Mouse (Mus musculus): ENCODE measurements around the gene Btbd9. TPM values are rescaled to one million over a fixed set of nuclear protein-coding genes. Genes with fewer than 3 reads are reported as not detected.

Gene Btbd9
- polyA plus RNA-seq, 1 experiment from 2014 or later, result 59.8 TPM

DNA sequence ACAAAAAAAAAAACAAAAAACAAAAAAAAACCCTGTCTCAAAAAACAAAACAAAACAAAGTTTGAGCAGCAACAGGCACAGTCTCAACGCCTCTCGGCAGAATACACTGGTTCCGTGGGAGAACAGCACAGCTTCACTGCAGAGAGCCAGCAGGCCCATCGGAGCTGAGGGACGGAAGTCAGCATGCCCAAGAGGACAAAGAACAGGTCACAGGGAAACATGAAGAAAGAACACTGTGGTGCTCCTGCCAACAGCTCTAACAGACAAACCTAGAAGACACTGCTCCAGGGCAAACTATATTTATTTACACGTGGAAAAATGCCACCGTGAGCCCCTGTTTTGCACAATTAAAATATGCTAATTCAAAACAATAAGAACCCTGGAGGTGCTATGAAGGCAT is 11.3 kb downstream of the Btbd9 start:
- Histone ChIP-seq H3K4me1 (peaks cover 4% of the 10 kb centered on the region), H3K27me3 (ENCODE audit: insufficient read depth, poor library complexity, severe bottlenecking) (no peaks in the 10 kb centered on the region), H3K36me3 (no peaks in the 10 kb centered on the region), H3K4me3 (no peak overlapping the region), H3K27ac (no peak overlapping the region), H3K9me3 (no peaks in the 10 kb centered on the region)
- DNase-seq (ENCODE audit: low spot score), result no peak
- WGBS, result 84% methylated on average over 7 of the region's 7 CpGs

GRCm38 (mm10) chr17:30564407-30564806 is 11.9 kb downstream of the Btbd9 start:
- Histone ChIP-seq H3K4me3 (no peak overlapping the region), H3K27ac (no peak overlapping the region), H3K36me3 (no peaks in the 10 kb centered on the region), H3K27me3 (ENCODE audit: insufficient read depth, poor library complexity, severe bottlenecking) (no peaks in the 10 kb centered on the region), H3K4me1 (peaks cover 4% of the 10 kb centered on the region), H3K9me3 (no peaks in the 10 kb centered on the region)
- WGBS, result 83% methylated on average over 3 of the region's 3 CpGs
- DNase-seq (ENCODE audit: low spot score), result no peak

GRCm38 (mm10) chr17:30563484-30564075 is 12.7 kb downstream of the Btbd9 start:
- H3K36me3 ChIP-seq, result no peaks in the 10 kb centered on the region
- WGBS, result 72% methylated on average over 6 of the region's 6 CpGs
- no peak overlapping the region for H3K27ac ChIP-seq
- H3K4me3 ChIP-seq, result no peak overlapping the region
- H3K4me1 ChIP-seq, result peaks cover 4% of the 10 kb centered on the region
- H3K9me3 ChIP-seq, result no peaks in the 10 kb centered on the region
- H3K27me3 ChIP-seq (ENCODE audit: insufficient read depth, poor library complexity, severe bottlenecking), result no peaks in the 10 kb centered on the region
- no peak for DNase-seq (ENCODE audit: low spot score)

DNA sequence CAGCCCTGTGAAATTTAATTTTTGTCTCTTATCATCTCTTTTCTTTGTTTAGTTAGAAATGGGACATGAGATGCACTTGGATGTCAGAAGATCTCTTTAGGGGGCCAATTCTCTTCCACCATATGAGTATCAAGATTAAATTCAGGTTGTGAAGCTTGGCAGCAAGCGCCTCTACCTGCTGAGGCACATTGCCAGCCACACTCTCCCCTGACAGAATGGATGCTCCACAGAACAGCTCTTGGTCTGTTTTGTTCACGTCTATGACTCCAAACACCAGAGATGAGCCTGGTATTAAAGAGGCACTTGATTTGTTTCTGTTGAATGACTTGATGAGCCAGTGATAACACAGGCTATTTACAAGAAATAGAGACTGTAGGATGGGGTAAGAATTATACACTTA is 13.5 kb downstream of the Btbd9 start:
- 80% methylated on average over 2 of the region's 2 CpGs for WGBS
- H3K36me3 ChIP-seq, result no peaks in the 10 kb centered on the region
- no peaks in the 10 kb centered on the region for H3K9me3 ChIP-seq
- peaks cover 4% of the 10 kb centered on the region for H3K4me1 ChIP-seq
- H3K27ac ChIP-seq, result no peak overlapping the region
- H3K27me3 ChIP-seq (ENCODE audit: insufficient read depth, poor library complexity, severe bottlenecking), result no peaks in the 10 kb centered on the region
- DNase-seq (ENCODE audit: low spot score), result no peak
- no peak overlapping the region for H3K4me3 ChIP-seq

DNA sequence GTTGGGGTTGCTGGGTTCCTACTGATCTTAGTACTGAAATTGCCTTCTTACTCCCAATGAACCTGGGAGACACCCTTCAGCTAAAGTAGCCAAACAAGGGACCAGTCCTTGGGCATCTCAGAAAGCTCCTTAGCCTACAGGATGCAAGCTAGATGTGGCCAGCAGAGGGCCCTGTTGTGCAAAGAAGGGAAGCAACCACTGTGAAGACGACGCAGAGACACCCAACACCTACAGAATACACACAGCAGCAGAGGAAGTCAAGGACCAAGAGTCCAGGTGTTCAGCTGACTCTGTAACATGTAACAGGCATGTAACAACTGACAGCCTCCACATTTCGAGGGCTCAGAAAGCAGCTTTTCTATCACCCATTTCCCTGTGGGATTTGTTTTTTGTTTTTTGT is 16.8 kb downstream of the Btbd9 start:
- no peak for DNase-seq (ENCODE audit: low spot score)
- H3K4me3 ChIP-seq, result no peak overlapping the region
- no peaks in the 10 kb centered on the region for H3K36me3 ChIP-seq
- H3K27ac ChIP-seq, result no peak overlapping the region
- H3K27me3 ChIP-seq (ENCODE audit: insufficient read depth, poor library complexity, severe bottlenecking), result no peaks in the 10 kb centered on the region
- no peaks in the 10 kb centered on the region for H3K4me1 ChIP-seq
- WGBS, result 40% methylated on average over 3 of the region's 3 CpGs
- no peaks in the 10 kb centered on the region for H3K9me3 ChIP-seq

DNA sequence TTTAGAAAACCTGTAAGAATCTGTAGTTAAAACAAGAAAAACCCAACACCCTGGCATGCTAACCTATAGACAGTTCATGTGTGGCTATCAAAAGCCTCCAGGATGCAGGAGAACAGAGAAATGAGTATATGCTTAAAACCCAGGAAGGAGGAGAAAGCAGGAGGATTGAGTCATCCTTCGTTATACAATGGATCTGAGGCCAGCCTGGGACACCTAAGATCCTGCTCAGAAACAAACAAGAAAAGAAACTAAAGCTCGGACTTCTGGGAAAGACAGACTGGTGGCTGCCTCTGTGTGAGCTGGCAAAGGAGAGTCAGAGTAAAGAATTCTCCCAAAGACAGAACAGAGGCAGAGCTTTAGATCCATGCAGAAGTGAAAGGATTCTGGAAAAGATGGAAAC is 17.7 kb downstream of the Btbd9 start:
- Histone ChIP-seq H3K4me3 (no peak overlapping the region), H3K27me3 (ENCODE audit: insufficient read depth, poor library complexity, severe bottlenecking) (no peaks in the 10 kb centered on the region), H3K27ac (no peak overlapping the region), H3K9me3 (no peaks in the 10 kb centered on the region), H3K4me1 (no peaks in the 10 kb centered on the region), H3K36me3 (no peaks in the 10 kb centered on the region)
- WGBS, result 73% methylated on average over 2 of the region's 2 CpGs
- no peak for DNase-seq (ENCODE audit: low spot score)

- WGBS, result 81% methylated on average over 3 of the region's 3 CpGs
- no peaks in the 10 kb centered on the region for H3K36me3 ChIP-seq
- 0 out of 2 replicates have a peak, but pooled peaks cover 4% of the 10 kb centered on the region for H3K4me1 ChIP-seq
Measured at GRCm38 (mm10) chr17:30556512-30556911, 19.8 kb downstream of the Btbd9 start.

DNA sequence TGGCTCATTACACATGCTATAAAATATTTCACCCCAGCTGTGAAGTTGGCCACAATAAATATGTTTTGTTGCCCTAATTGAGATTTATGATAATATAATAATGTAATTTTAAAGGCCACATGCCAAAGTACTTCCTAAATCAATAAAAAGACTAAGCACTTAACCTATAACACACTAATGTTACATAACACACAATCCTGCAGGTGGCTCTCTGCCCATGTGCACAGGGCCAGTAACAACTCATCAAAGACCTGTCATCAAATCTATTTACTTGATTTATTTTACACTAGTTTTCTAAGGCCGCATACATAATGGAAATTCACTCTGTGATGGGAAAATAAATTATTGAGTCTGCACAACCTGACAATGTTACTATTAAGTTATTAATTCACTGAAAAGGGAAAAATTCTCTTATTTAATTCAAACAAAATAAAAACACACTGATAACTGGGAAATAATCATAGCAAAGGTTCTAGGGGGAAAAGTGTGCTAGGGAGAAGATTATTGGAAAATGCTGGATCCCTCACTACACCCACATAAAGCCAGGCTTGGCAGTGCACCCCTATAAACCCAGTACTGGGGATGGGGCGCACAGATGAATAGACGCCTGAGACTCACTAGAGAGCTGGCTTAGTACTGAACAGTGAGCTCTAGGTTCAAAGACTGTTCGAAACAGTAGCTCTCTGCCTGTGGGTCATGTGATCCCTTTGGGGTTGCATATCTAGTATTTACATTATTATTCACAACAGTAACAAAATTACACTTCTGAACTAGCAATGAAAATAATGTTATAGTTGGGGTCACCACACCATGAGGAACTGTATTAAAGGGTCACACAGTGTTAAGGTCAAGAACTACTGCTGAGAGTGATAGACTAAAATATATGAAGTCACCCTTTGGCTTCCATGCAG is 23.0 kb downstream of the Btbd9 start:
- Histone ChIP-seq H3K27ac (no peak overlapping the region), H3K9me3 (no peaks in the 10 kb centered on the region), H3K4me3 (no peak overlapping the region), H3K36me3 (no peaks in the 10 kb centered on the region), H3K27me3 (ENCODE audit: insufficient read depth, poor library complexity, severe bottlenecking) (no peaks in the 10 kb centered on the region), H3K4me1 (peaks cover 29% of the 10 kb centered on the region)
- 91% methylated on average over 4 of the region's 4 CpGs for WGBS
- no peak for DNase-seq (ENCODE audit: low spot score)

More at GRCm38 (mm10) chr17:30556512-30556911, 19.8 kb downstream of the Btbd9 start:
- Histone ChIP-seq H3K27ac (no peak overlapping the region), H3K4me3 (no peak overlapping the region), H3K27me3 (ENCODE audit: insufficient read depth, poor library complexity, severe bottlenecking) (no peaks in the 10 kb centered on the region), H3K9me3 (no peaks in the 10 kb centered on the region)
- DNase-seq (ENCODE audit: low spot score), result no peak

GRCm38 (mm10) chr17:30550774-30551107 is 25.5 kb downstream of the Btbd9 start:
- no peaks in the 10 kb centered on the region for H3K36me3 ChIP-seq
- no peaks in the 10 kb centered on the region for H3K27me3 ChIP-seq (ENCODE audit: insufficient read depth, poor library complexity, severe bottlenecking)
- no peak overlapping the region; the same call in 1 of the 2 replicates for H3K4me3 ChIP-seq
- DNase-seq (ENCODE audit: low spot score), result no peak
- peaks cover 29% of the 10 kb centered on the region for H3K4me1 ChIP-seq
- peak overlapping the region; percentile 85 for H3K27ac ChIP-seq
- WGBS, result 21% methylated on average over 1 of the region's 1 CpGs
- no peaks in the 10 kb centered on the region for H3K9me3 ChIP-seq

DNA sequence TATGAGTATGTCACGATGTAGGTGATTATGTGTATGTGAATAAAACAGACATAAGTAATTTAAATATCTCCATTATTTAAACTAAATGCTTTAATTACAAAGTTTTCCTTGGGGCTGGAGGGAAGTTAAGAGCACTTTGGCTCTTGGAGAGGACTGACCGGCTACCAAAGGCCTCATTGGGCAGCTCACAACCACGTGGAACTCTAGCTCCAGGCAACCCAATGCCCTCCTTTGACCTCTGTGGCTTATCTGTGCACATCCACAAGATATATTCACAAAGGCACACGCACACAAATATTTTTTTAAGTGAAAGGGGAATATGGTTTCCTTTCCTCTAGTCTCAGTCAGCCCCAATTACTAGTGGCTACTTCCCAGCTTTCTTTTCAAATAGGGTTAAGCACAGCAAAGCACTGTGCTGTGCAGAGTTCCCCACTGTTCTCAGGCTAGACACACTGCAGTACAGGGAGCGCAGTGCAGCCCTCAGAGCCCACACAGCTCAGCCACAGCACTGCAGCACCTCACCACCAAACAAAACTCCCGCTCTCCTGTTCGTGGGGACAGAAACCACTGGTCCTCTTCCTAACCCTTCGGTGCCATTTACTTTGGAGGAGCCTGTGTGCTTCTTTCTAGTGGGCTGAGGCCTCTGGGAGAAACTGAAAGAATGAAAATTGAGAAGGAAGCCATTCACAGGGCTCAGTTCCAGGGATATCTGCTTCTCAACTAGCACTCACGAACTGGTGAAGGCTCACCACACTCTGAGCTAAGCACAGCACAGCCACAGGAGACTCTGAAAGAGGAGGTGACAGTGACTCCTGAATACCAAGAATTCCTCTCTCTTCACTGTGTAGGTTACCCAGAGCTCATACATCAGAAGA is 26.2 kb downstream of the Btbd9 start:
- Histone ChIP-seq H3K36me3 (no peaks in the 10 kb centered on the region), H3K9me3 (no peaks in the 10 kb centered on the region), H3K4me1 (peaks cover 29% of the 10 kb centered on the region), H3K27me3 (ENCODE audit: insufficient read depth, poor library complexity, severe bottlenecking) (no peaks in the 10 kb centered on the region), H3K4me3 (no peak overlapping the region; the same call in none of the 2 replicates), H3K27ac (peak overlapping the region; percentile 85)
- 36% methylated on average over 9 of the region's 9 CpGs for WGBS
- DNase-seq (ENCODE audit: low spot score), result no peak

- no peak overlapping the region for H3K27ac ChIP-seq
Measured at GRCm38 (mm10) chr17:30539098-30539497, 37.2 kb downstream of the Btbd9 start.

DNA sequence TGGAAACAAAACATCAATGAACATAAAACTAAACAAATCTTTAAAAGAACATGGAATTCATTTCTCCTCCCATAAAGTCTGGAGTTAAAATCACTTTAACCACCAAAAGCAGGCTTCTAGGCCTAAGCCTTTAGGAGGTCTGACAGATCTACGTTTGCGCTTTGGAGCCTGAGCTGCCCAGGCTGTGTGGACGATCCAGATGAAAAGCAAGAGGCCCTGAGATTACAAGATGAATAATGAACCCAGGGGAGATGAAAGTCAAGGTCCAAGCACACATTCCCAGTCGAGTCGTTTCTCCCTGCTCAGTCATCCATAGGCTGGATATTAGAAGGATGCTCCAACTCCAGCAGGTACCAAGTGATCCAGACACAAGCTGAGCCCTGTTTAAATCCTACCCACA is 39.6 kb downstream of the Btbd9 start:
- no peaks in the 10 kb centered on the region for H3K9me3 ChIP-seq
- no peaks in the 10 kb centered on the region for H3K36me3 ChIP-seq
- H3K27ac ChIP-seq, result no peak overlapping the region
- H3K4me3 ChIP-seq, result no peak overlapping the region
- H3K27me3 ChIP-seq (ENCODE audit: insufficient read depth, poor library complexity, severe bottlenecking), result no peaks in the 10 kb centered on the region
- DNase-seq (ENCODE audit: low spot score), result no peak
- H3K4me1 ChIP-seq, result peaks cover 25% of the 10 kb centered on the region
- WGBS, result 78% methylated on average over 5 of the region's 5 CpGs

More at GRCm38 (mm10) chr17:30539098-30539497, 37.2 kb downstream of the Btbd9 start:
- no peaks in the 10 kb centered on the region for H3K9me3 ChIP-seq
- WGBS, result 22% methylated on average over 8 of the region's 8 CpGs
- DNase-seq (ENCODE audit: low spot score), result no peak
- peaks cover 39% of the 10 kb centered on the region for H3K4me1 ChIP-seq
- H3K27me3 ChIP-seq (ENCODE audit: insufficient read depth, poor library complexity, severe bottlenecking), result no peaks in the 10 kb centered on the region
- H3K36me3 ChIP-seq, result no peaks in the 10 kb centered on the region
- H3K4me3 ChIP-seq, result no peak overlapping the region

GRCm38 (mm10) chr17:30533098-30533497 is 43.2 kb downstream of the Btbd9 start:
- Histone ChIP-seq H3K4me1 (peaks cover 5% of the 10 kb centered on the region; the same call in 1 of the 2 replicates), H3K4me3 (no peak overlapping the region), H3K36me3 (no peaks in the 10 kb centered on the region), H3K9me3 (no peaks in the 10 kb centered on the region), H3K27me3 (ENCODE audit: insufficient read depth, poor library complexity, severe bottlenecking) (no peaks in the 10 kb centered on the region), H3K27ac (no peak overlapping the region)
- WGBS, result 82% methylated on average over 2 of the region's 2 CpGs
- no peak for DNase-seq (ENCODE audit: low spot score)

Measured in heart, embryonic 10.5 days (tissue).